Mouse (Mus musculus) gastrocnemius, postnatal 14 days (tissue): Measurements from ENCODE around the gene Ralgapa2. TPM values are rescaled to one million over a fixed set of nuclear protein-coding genes. Genes with fewer than 3 reads are reported as not detected.

Source experiments
- DNase-seq: peaks from one replicate; pipeline ENCODE4 v3.0.0; 2021; ENCODE audit warnings: mixed read lengths
- intact Hi-C: fragments of 180-260 bp; cut with DNase I; formaldehyde crosslinking; loops from one replicate; pipeline ENCODE4 v1.15.1; 2025; ENCODE audit warnings: low total_unique reads
- total RNA-seq, 2 experiments: library from RNA; stranded (reverse); gene quantifications; 2 replicates each; pipeline ENCODE4 v1.2.3; 2021

Gene Ralgapa2
- total RNA-seq, 2 experiments from 2014 or later = 2.9 to 5.0 TPM

DNA sequence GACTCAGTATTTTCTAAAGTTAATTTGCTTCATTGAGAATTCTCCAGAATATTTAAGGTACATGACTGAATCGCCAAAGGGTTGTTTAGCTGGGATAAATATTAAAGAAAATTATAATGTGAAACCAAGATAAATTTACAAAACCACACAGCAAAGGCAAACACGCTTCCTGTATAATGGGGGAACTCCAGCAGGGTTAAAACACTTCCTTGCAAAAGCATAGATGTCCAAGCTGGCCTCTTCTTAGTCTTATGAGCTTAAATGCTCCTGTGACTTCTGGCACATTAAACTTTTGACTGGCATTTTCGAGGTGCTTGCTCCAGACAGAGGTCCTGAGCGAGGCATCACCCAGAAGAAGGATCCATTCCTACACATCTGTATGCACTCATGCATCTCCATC lies 188.6 kb downstream of the Ralgapa2 start:
- no peak for DNase-seq
- intact Hi-C loops = no loop called here

DNA sequence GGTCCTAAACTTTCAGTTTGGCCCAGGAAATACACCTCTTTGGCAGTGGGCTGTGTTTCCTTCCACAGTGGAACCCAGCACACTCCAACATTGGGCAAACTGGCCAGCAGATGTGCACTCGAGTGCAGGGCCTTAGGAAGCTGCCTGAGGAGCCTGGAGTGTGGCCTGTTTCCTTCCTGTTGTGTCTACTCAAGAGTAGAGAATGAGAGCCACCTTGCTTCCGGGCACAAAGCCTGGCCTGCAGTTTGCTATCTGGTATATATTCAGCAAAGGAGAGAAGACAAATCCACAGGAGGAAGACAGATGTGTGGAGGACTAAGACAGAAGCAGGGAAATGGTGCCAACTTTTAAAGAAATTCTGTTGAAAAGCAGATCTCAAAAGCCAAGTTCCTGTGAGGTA lies 189.4 kb downstream of the Ralgapa2 start:
- DNase-seq = no peak
- intact Hi-C loops = no loop called here

DNA sequence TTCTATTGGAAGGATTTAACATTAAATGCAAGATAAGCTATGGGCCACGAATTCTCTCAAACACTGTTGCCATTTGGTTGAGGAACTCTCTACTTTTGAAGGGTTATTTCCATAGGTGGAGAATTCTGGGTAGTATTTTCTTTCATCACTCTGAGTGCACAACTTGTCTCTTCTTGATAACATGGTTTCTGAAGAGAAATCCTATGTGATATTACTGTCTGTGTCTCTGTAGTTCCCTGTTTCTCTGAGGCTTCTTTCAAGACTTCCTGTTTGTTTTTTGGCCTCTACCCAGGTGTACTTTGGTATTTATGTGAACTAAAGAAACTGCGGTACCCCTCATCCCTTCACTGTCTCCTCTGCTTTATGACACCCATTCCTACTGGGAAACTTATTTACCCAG lies 190.1 kb downstream of the Ralgapa2 start:
- intact Hi-C loops = no loop called here

DNA sequence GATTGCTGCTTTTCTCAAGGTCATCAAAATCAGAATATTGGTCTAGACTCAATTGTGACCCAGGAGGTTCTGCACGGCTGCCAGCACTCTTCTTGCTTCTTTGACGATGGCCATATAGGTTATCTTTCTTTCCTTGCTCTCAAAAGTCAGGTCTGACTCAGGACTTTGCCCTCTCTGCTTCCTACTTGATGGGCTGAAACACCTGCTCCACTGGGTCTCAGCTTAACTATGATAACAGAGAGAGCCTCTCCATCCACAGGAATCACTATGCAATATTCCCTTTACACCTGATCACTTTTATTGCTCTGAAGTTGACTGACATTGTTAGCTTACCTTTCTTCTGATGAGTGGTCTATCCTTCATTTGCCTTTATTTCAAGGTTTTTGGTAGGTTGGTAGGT lies 191.5 kb downstream of the Ralgapa2 start:
- intact Hi-C loops = no loop called here
- no peak for DNase-seq

More for the DNA sequence above, 190.1 kb downstream of the Ralgapa2 start:
- no peak for DNase-seq

DNA sequence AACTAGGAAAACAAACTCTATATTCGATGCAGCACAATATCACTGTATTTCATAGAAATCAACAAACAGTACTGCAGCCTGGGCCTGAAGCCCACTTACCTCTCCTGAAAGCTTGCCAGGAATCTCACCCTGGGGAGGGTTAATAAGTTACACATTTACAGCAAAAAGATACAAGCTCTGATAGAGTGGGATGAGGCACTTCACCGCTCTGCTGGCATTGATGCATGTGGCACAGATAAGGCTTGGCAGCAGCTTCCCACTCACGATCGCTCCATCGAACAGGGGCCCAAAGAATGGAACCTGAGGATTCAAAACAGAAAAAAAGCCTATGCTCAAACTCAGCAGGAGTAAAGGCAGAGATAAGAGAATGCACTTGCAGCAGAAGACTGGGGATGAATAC lies 197.4 kb downstream of the Ralgapa2 start:
- intact Hi-C loops = no loop called here
- DNase-seq = no peak

DNA sequence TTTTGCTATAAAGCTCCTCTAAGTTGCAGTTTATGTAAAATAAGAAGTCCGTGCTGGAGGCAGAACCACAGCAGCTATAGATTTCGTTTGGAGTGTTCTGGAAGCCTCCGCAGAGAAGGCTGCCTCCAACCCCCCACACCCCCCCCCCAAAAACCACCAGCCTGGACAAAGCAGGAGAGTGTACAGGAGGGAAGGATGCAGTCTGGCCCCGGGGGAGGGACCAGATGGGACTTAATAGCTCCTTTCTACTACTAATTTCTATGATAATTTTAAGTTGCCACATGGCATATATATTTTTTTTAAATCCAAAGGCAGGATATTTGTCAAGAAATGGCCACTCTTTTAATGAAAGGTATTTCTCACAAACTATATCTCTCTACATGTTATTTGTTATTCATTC lies 198.3 kb downstream of the Ralgapa2 start:
- intact Hi-C loops = no loop called here
- DNase-seq = no peak

DNA sequence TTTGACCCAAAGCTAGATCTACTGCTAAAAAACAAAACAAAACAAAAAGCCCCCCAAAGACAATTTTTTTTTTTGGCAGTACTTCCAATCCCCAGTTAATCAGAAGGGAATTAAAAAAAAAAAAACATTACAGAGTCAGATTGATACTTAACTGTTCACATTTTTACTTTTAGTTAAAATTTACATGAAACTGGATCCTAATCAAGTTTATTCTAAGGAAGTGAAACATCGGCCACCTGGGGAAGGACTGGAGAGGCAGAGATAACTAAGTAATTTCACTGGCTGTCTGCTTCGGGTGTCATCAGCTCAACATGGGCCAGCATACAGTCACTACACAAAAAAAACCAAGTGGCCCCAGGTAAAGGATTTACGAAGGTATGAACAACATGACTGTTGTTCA lies 201.4 kb downstream of the Ralgapa2 start:
- DNase-seq = no peak
- intact Hi-C loops = no loop called here

DNA sequence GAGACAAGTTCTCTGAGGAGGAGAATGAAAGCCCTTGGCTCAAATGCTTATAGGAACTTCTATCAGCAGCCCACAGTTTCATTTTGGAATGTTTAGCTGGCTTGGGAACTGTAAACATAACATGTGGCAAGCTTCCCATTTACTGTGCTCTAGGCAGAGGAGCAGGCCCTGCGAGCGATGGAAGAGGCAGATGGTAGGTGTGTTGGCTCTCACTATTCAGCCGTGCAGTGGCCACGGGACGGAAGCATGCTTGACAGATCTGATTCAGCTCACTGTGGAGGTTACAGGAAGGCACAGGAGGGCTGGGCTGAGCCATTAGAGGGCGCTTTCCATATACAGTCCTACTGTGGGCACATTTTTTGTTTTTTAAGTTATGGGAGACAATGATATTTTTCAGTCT lies 201.9 kb downstream of the Ralgapa2 start:
- intact Hi-C loops = no loop called here
- no peak for DNase-seq

DNA sequence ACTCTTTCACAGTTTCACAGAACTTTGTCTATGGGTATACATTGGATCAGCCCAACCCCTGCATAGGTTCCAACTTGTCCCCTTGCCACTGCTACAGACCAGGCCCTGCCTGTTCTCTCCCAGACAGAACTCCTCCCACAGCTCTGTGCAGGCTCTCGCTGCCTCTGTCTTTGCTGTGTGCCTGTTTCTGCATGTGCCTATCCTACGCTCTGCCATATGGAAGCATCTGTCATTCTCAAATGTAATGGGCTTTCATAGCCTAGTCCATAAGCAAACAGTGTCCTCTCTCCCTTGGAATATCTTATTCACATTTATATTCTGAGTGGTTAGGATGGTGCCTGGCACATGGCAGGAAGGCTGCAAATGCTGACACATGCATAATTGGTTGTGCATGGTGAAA lies 202.7 kb downstream of the Ralgapa2 start:
- DNase-seq = no peak
- intact Hi-C loops = no loop called here

DNA sequence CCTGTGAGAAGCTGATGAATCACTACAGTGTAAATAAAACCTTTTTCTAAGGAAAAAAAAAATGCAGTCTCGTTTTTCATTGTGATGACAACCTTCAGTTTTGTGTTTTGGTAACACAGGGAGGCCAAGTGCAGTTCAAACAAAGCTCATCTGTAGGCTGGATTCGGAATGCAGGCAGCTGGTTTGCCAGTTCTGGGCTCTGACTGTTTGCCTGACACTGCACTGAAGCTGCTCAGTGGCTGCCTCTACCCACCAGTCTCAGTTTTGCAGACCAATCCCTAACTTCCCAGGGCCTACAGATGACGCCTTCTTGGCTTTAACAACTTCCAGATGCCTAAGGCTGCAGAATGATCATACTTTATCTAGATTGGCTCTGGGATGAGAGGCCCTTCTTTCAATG lies 205.1 kb downstream of the Ralgapa2 start:
- DNase-seq = no peak
- intact Hi-C loops = no loop called here

DNA sequence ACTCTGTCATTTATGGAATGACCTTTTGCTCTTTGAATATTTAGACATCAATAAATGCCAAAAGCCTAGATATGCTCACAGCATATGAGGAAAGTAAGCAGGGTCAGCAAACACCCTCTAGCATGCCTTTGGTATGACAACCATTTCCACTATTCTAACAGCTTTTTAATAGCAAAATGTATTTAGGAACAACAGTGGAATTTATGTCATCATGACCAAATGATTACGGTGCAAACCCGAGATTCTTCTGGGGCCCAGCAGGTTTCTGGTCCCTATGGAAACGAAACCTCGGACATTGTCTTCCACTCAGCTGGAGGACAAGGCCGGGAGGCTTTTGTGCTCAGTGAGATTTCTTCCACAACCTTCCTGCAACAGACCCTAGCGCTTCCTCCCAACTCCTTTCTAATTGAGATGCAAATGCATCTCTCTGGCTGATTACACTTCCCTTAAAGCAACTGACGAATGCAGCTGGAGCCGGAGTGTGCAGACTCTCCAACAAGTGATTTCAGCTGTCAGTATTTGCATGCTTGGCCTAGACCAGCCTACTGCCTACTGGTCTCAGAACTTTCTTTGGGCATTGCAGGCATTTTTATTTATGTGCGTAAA lies 209.9 kb downstream of the Ralgapa2 start:
- DNase-seq = no peak
- intact Hi-C loops = no loop called here

DNA sequence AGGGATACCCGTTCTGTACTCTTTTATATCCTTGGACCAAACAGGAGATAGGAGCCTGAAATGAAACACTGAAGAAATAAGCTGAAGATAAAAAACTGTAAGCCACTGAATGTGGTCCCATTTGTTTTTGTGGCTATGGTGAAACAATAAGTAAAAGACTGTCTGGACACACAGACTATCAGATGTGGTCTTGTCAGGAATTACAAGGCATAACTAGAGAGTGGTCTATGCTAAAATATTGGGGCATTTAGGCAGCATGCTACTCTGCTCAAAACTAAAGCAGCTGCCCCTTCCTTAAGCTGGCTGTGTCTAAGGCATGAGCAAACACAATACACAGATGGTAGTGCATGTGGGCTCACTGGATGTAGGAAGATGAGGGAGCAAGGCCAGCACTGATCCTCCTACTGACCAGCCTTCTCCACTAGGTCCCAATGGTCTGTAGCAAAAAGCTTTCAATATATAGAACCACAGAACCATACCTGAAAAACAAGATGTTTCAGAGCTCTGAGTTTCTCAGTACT lies 211.6 kb downstream of the Ralgapa2 start:
- no peak for DNase-seq
- intact Hi-C loops = no loop called here

DNA sequence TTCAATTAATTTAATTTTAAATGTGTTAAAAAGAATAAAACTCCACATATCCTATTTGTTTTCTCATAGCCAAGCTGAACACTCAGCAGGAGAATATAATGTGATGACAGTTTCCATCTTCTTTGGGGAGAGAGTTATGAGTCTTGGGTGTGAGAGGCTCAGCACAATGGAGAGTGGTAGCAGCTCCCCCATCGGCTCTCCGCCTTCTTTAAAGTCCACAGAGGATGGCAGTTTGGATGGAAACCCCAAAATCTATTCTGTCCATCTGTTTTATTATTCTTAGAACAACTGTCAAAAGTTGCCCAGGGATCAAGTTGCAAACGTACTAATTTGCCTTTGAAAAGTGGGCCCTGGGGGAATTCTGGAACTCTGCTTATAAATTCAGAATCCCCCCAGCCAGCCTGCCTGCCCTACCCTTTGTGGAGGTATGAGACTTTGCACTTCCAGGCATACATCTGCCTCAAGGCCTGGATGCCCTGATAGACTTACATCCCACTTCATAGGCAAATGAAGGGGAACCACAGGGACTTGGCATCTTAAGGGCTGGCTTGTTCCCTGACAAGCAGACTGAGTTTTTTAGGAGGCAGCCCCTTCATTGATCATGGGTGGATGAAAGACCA lies 212.2 kb downstream of the Ralgapa2 start:
- no peak for DNase-seq
- intact Hi-C loops = no loop called here

DNA sequence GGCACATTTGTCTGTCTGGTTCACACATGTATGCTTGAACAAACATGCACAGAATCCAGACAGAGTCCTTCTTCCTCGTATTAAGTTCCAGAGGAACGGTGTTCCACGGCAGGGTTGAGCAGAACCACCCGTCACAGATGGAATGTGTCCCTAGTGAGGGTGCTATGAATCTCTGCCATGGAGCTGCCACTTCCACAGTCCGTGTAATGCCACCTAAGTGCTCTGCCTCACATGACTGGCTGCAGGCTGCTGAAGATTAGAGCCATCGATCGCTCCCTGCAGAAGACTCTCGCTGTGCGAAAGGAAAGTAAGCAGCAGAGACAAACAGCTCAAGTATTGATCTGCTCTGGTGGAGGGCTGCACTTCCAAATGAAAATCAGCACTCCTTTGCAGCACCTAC lies 218.6 kb downstream of the Ralgapa2 start:
- DNase-seq = no peak
- intact Hi-C loops = no loop called here

DNA sequence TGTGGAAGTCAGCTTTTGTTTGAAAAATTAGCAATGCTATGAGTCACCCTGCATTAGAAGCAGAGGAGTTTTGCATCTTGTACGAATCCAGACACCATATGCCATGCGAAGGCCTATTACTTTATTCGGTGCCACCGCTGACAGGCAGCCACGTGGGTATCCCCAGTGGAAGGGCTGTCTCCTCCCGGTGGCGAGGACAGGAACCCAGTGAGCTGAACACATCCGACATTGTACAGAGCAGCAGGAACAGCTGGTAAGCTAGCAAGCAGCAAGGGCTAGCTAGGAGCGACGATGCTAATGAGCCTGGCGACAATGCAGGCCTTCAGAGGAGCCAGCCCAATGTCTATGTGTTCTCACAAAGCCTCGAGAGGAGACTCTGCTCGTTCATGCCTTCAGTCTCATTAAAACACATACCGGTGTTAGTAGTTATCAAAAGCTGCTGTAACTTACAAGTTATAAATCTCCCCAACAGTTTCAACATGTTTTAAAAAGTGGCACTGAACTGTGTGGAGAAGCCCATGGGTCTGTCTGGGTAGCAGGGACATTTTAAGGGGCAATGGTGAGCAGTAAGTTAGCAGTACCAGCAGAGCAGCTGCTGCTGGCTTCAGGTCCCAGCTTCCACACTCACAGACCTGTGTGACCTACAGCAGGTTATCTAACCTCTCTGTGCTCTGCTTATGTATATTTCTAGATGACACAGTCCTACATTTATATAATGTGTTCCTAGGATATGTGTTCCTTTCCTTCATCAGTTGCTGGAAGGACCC lies 221.1 kb downstream of the Ralgapa2 start:
- DNase-seq = peak; percentile 13
- intact Hi-C loops = no loop called here

DNA sequence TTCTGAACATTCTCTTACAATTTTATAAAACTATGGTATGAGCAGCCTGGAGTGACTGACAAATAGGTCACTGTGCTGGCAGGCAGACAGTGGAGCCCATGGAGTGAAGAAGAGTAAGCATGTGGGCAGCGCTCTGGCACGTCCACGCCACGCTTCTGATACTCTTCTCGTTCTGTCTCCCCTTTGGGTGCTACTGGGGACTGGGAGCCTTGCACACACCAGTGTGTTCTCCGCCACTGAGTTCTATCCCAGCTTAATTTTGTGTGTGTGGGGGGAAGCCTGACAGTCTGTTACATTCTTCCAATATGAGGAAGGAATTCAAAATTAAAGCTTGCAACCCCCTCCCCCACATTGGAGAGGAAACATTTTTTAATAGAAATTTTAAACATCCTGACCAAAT lies 221.8 kb downstream of the Ralgapa2 start:
- no peak for DNase-seq
- intact Hi-C loops = no loop called here

DNA sequence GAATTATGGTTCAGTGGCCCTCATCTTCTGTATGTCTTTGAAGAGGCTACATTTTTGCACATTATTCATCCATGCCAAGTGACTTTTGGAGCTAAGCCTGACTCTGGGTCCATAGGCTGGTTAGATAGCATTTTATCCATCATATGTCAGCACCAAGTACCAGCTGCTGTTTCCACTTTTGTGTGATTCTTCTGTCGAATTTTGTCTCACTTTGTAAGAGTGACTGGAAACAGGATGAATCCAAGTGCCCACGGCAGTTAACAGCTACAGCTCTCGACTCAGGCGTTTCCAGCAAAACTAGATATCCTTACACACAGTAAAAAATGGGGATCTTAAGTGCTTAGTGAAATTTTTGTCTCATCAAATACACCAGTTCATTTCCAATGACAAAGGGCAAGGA lies 222.8 kb downstream of the Ralgapa2 start:
- intact Hi-C loops = no loop called here

DNA sequence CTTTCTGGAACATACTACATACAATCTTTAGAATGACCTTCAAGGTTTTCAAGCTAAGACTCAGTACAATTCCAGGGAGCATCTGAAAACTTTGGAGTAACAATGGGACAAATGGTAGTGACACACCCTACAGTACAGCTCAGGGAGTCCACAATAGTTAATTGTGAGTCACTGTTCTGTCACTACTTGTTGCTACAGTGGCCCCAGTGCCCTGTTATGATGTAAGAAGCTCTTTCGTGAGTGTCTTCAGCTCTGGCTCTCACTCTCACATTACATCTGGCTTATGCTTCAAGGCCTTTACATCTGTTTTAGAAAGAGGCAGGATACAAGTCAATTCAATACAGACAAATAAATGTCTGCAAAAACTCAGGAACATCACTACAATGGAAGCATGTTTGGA lies 223.8 kb downstream of the Ralgapa2 start:
- no peak for DNase-seq
- intact Hi-C loops = no loop called here

More for the DNA sequence above, 222.8 kb downstream of the Ralgapa2 start:
- no peak for DNase-seq

DNA sequence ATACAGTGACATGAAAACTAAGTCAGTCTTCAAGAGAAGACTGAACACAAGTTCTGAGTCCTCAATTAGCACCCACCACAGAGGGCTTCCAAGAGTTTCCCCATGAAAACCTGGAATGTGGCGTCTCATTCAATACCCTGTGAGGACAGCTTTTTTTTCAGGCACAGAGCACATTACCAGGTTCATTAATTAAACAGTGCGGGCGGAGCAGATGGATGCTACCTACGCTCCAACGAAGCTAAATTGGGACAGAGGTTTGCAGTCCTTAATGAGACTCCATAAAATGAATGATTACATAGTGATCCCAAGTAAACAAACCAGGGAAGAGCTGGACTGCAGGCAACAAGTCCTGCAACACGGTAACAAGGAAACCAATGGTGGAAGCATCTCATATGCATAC lies 224.6 kb downstream of the Ralgapa2 start:
- no peak for DNase-seq
- intact Hi-C loops = no loop called here

DNA sequence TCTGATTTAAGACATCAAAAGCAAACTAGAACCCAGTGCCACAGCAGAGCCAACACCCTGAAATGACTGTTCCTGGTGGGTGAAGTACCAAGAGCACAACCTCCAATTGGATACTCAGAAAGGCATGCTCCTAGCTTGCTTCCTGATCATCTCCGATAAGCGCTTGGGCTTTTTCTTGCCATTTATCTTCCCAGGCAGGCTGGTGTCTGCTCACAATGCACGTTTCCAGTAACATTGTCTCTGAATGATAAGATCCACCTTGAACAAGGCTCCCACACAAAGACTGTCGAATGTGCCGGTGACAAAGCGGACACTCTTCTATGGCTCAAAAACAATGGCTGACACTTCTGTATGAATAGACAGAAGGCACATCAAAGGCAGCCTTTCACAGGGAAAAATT lies 230.8 kb downstream of the Ralgapa2 start:
- DNase-seq = no peak
- intact Hi-C loops = no loop called here

DNA sequence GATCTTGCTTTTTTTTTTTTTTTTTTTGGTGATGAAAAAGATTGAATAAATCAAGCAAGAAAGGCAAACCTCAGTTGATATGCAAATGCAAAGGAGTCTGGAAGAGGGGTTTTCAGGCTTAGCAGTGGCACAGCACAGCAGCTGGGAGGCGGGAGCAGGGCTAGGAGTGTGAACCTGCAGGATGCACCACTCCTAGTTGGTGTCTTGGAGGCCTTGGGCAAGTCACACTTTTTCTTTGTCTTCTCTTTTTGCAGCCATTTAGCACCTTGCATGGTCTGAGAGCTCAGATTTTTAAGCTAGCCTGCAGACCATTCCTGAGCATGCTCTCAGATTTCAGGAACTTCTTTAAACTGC lies 231.2 kb downstream of the Ralgapa2 start:
- DNase-seq = no peak
- intact Hi-C loops = no loop called here
